Mouse (Mus musculus) forebrain, postnatal 0 days (tissue): Measurements from ENCODE around the gene Parg. TPM values are rescaled to one million over a fixed set of nuclear protein-coding genes. Genes with fewer than 3 reads are reported as not detected.

Experiments
- ATAC-seq: fragments of 200-750 bp; cut with Nextera tagmentation; 2 replicates; pipeline ENCODE4 v1.8.0; 2017; ENCODE audit warnings: mild to moderate bottlenecking, moderate library complexity
- DNase-seq: peaks from one replicate; pipeline ENCODE4 v3.0.0-alpha.2; 2015
- H3K27ac ChIP-seq: fragments of 300-500 bp; sonication (generic); 2 replicates; pipeline ENCODE4 v1.5.1; 2014; ENCODE audit warnings: low read depth, mild to moderate bottlenecking, antibody characterized with exemption, low read length, moderate library complexity, mixed read lengths
- H3K27me3 ChIP-seq: fragments of 300-500 bp; sonication (generic); 2 replicates; pipeline ENCODE4 v1.6.1; 2014; ENCODE audit warnings: mild to moderate bottlenecking, low read length, mixed read lengths; ENCODE audit not compliant: insufficient read depth
- H3K36me3 ChIP-seq: fragments of 300-500 bp; sonication (generic); 2 replicates; pipeline ENCODE4 v1.6.1; 2014; ENCODE audit warnings: mild to moderate bottlenecking, moderate library complexity; ENCODE audit not compliant: insufficient read depth
- H3K4me1 ChIP-seq: fragments of 300-500 bp; sonication (generic); 2 replicates; pipeline ENCODE4 v1.6.1; 2014; ENCODE audit warnings: antibody characterized with exemption; ENCODE audit not compliant: insufficient read depth
- H3K4me2 ChIP-seq: fragments of 300-500 bp; sonication (generic); 2 replicates; pipeline ENCODE4 v1.6.1; 2014; ENCODE audit warnings: low read depth, mild to moderate bottlenecking, moderate library complexity
- H3K4me3 ChIP-seq: fragments of 300-500 bp; sonication (generic); 2 replicates; pipeline ENCODE4 v1.5.1; 2014; ENCODE audit warnings: low read depth, low read length, mixed read lengths
- H3K9ac ChIP-seq: fragments of 300-500 bp; sonication (generic); 2 replicates; pipeline ENCODE4 v1.6.1; 2014; ENCODE audit warnings: mild to moderate bottlenecking
- H3K9me3 ChIP-seq: fragments of 300-500 bp; sonication (generic); 2 replicates; pipeline ENCODE4 v1.6.1; 2016; ENCODE audit warnings: low read length
- CTCF ChIP-seq: sonication (generic); IDR thresholded peaks from 2 replicates; pipeline ENCODE4 v1.5.1; 2016; ENCODE audit warnings: antibody characterized with exemption, control low read depth, low read depth
- WGBS: fragments of 180-500 bp; shearing (Covaris S2); extraction: QIAGEN DNeasy Blood & Tissue Kit; methylation state at CpG from one replicate; pipeline ENCODE4 v1.1.7; 2014; 5-methylcytosine and 5-hydroxymethylcytosine counted together
- polyA plus RNA-seq: library from polyadenylated mRNA; unstranded; fragments of >200 nt; fragmentation: Nextera tagmentation; extraction: Ambion mirVana; gene quantifications from 2 replicates; pipeline ENCODE4 v1.2.1, GENCODE M21; 2015
- total RNA-seq: library from RNA; depleted of rRNA; stranded (reverse); fragments of >200 nt; gene quantifications from 2 replicates; pipeline ENCODE4 v1.2.3, GENCODE M21; 2014

The Parg gene
- total and polyA plus RNA-seq, 2 experiments from 2014 or later: 28.9 to 56.0 TPM

GRCm38 (mm10) chr14:32311381-32312035 lies 109.8 kb downstream of the Parg start:
- TF ChIP-seq CTCF: no peak
- DNase-seq (no peak), ATAC-seq (no peak)
- no peak overlapping the region for H3K27ac ChIP-seq
- 95% methylated on average over 2 of the region's 2 CpGs for WGBS
- H3K4me2 ChIP-seq: no peak overlapping the region
- no peaks in the 10 kb centered on the region for H3K4me1 ChIP-seq
- H3K27me3 ChIP-seq: no peaks in the 10 kb centered on the region
- H3K9me3 ChIP-seq: no peaks in the 10 kb centered on the region
- H3K4me3 ChIP-seq: no peak overlapping the region
- no peaks in the 10 kb centered on the region for H3K36me3 ChIP-seq
- H3K9ac ChIP-seq: no peak overlapping the region

GRCm38 (mm10) chr14:32317822-32318221 lies 116.1 kb downstream of the Parg start:
- Histone ChIP-seq H3K36me3 (no peaks in the 10 kb centered on the region), H3K9me3 (no peaks in the 10 kb centered on the region), H3K9ac (no peak overlapping the region), H3K4me2 (no peak overlapping the region), H3K27ac (no peak overlapping the region), H3K27me3 (no peaks in the 10 kb centered on the region), H3K4me1 (peaks cover 3% of the 10 kb centered on the region; the same call in 1 of the 2 replicates), H3K4me3 (no peak overlapping the region)
- peak; percentile 64 for ATAC-seq
- WGBS: 6% methylated on average over 4 of the region's 4 CpGs
- DNase-seq: no peak
- TF ChIP-seq CTCF: no peak

GRCm38 (mm10) chr14:32321732-32322685 lies 120.3 kb downstream of the Parg start, which contains the start of gene Ogdhl:
Ogdhl (plus strand) TSS chr14:32322019.
- ATAC-seq: peak; percentile 84
- Histone ChIP-seq H3K36me3 (0 out of 2 replicates have a peak, but pooled peaks cover 5% of the 10 kb centered on the region), H3K4me1 (peaks cover 3% of the 10 kb centered on the region; the same call in 1 of the 2 replicates), H3K4me2 (peak within 1 kb of the TSS; percentile 76), H3K27ac (0 out of 2 replicates have a peak within 1 kb of the TSS, but pooled peaks have one; percentile 23), H3K9me3 (no peaks in the 10 kb centered on the region), H3K27me3 (no peaks in the 10 kb centered on the region), H3K9ac (peak within 1 kb of the TSS; percentile 80), H3K4me3 (peak within 1 kb of the TSS; percentile 65)
- no peak for TF ChIP-seq CTCF
- peak; percentile 77 for DNase-seq
- WGBS: 3% methylated on average over 47 of the region's 50 CpGs

- Histone ChIP-seq H3K36me3 (0 out of 2 replicates have a peak, but pooled peaks cover 5% of the 10 kb centered on the region), H3K4me2 (no peak overlapping the region), H3K9ac (no peak overlapping the region), H3K27ac (no peak overlapping the region), H3K27me3 (no peaks in the 10 kb centered on the region), H3K4me1 (peaks cover 3% of the 10 kb centered on the region; the same call in 1 of the 2 replicates), H3K4me3 (no peak overlapping the region), H3K9me3 (no peaks in the 10 kb centered on the region)
- TF ChIP-seq CTCF: no peak
- 86% methylated on average over 5 of the region's 5 CpGs for WGBS
- ATAC-seq (no peak), DNase-seq (no peak)
Measured at GRCm38 (mm10) chr14:32323221-32323620, 121.5 kb downstream of the Parg start.

GRCm38 (mm10) chr14:32327366-32327765 lies 125.6 kb downstream of the Parg start:
- no peak overlapping the region for H3K27ac ChIP-seq
- H3K4me3 ChIP-seq: no peak overlapping the region
- H3K9ac ChIP-seq: no peak overlapping the region
- no peak overlapping the region for H3K4me2 ChIP-seq
- TF ChIP-seq CTCF: no peak
- H3K4me1 ChIP-seq: peaks cover 3% of the 10 kb centered on the region; the same call in 1 of the 2 replicates
- peaks cover 6% of the 10 kb centered on the region; the same call in 1 of the 2 replicates for H3K36me3 ChIP-seq
- 79% methylated on average over 9 of the region's 9 CpGs for WGBS
- no peaks in the 10 kb centered on the region for H3K9me3 ChIP-seq
- DNase-seq (peak; percentile 12), ATAC-seq (peak; percentile 55)
- H3K27me3 ChIP-seq: no peaks in the 10 kb centered on the region

GRCm38 (mm10) chr14:32332515-32333445 lies 131.0 kb downstream of the Parg start:
- ATAC-seq (no peak), DNase-seq (no peak)
- Histone ChIP-seq H3K4me3 (no peak overlapping the region), H3K27me3 (no peaks in the 10 kb centered on the region), H3K4me1 (no peaks in the 10 kb centered on the region), H3K4me2 (no peak overlapping the region), H3K9me3 (no peaks in the 10 kb centered on the region), H3K27ac (no peak overlapping the region), H3K9ac (no peak overlapping the region), H3K36me3 (peaks cover 41% of the 10 kb centered on the region)
- WGBS: 68% methylated on average over 20 of the region's 20 CpGs
- TF ChIP-seq CTCF: no peak
